Mouse (Mus musculus) stomach, embryonic 15.5 days (tissue): ENCODE measurements at regions not wholly inside any gene's neighbourhood (a gene's known extent, or its start where the extent isn't known, plus 50 kb on each side); places are given as distances from the start of the nearest gene placed in this dataset.
"Not testable (repeated sequence)": the region's sequence is repeated elsewhere in the genome, so short reads cannot be mapped to it uniquely, and the experiment has no call there.

ENCODE experiments used
- ATAC-seq: fragments of 200-750 bp; cut with Nextera tagmentation; 2 replicates; pipeline ENCODE4 v1.8.0; 2017; ENCODE audit warnings: low read depth, moderate number of reproducible peaks, moderate TSS enrichment; ENCODE audit not compliant: insufficient read depth, low FRiP score
- H3K27ac ChIP-seq: fragments of 300-500 bp; sonication (generic); 2 replicates; pipeline ENCODE4 v1.5.1; 2015; ENCODE audit warnings: mild to moderate bottlenecking, inconsistent platforms
- H3K27me3 ChIP-seq: fragments of 300-500 bp; sonication (generic); replicated peaks from 2 replicates; pipeline ENCODE4 v1.6.1; 2015; ENCODE audit warnings: inconsistent platforms
- H3K36me3 ChIP-seq: fragments of 300-500 bp; sonication (generic); 2 replicates; pipeline ENCODE4 v1.6.1; 2015; ENCODE audit warnings: inconsistent platforms
- H3K4me1 ChIP-seq: fragments of 300-500 bp; sonication (generic); 2 replicates; pipeline ENCODE4 v1.6.1; 2015; ENCODE audit warnings: inconsistent platforms
- H3K4me2 ChIP-seq: fragments of 300-500 bp; sonication (generic); 2 replicates; pipeline ENCODE4 v1.6.1; 2015; ENCODE audit warnings: mild to moderate bottlenecking, inconsistent platforms
- H3K4me3 ChIP-seq: fragments of 300-500 bp; sonication (generic); replicated peaks from 2 replicates; pipeline ENCODE4 v1.5.1; 2015; ENCODE audit warnings: inconsistent platforms
- H3K9ac ChIP-seq: fragments of 300-500 bp; sonication (generic); 2 replicates; pipeline ENCODE4 v1.6.1; 2015; ENCODE audit warnings: inconsistent platforms
- H3K9me3 ChIP-seq: fragments of 300-500 bp; sonication (generic); 2 replicates; pipeline ENCODE4 v1.6.1; 2016; ENCODE audit warnings: inconsistent platforms
- WGBS: fragments of 180-500 bp; shearing (Covaris S2); methylation state at CpG from one replicate; pipeline ENCODE4 v1.1.7; 2015; 5-methylcytosine and 5-hydroxymethylcytosine counted together

GRCm38 (mm10) chr12:20802027-20802426, 188.2 kb upstream of the Asap2 start:
- not testable (repeated sequence) for H3K4me2 ChIP-seq, H3K27me3 ChIP-seq, H3K36me3 ChIP-seq, ATAC-seq, H3K9me3 ChIP-seq, H3K27ac ChIP-seq, H3K4me3 ChIP-seq, H3K4me1 ChIP-seq, H3K9ac ChIP-seq
- WGBS, result 64% methylated on average over 4 of the region's 4 CpGs

GRCm38 (mm10) chr12:20805466-20805865, 184.8 kb upstream of the Asap2 start:
- WGBS, result 87% methylated on average over 5 of the region's 5 CpGs
- not testable (repeated sequence) for H3K4me1 ChIP-seq, H3K27me3 ChIP-seq, H3K9ac ChIP-seq, H3K27ac ChIP-seq, H3K36me3 ChIP-seq, H3K9me3 ChIP-seq, ATAC-seq, H3K4me2 ChIP-seq, H3K4me3 ChIP-seq

GRCm38 (mm10) chr12:20806681-20807080, 183.6 kb upstream of the Asap2 start:
- Histone ChIP-seq H3K27me3 (no peaks in the 10 kb centered on the region), H3K4me2 (no peak overlapping the region), H3K9me3 (no peaks in the 10 kb centered on the region), H3K4me1 (no peaks in the 10 kb centered on the region), H3K36me3 (no peaks in the 10 kb centered on the region), H3K4me3 (no peak overlapping the region), H3K9ac (no peak overlapping the region), H3K27ac (no peak overlapping the region)
- 81% methylated on average over 2 of the region's 2 CpGs for WGBS
- ATAC-seq, result no peak

GRCm38 (mm10) chr12:20813836-20814235, 176.4 kb upstream of the Asap2 start:
- not testable (repeated sequence) for H3K27ac ChIP-seq, ATAC-seq, H3K27me3 ChIP-seq, H3K9ac ChIP-seq, H3K4me3 ChIP-seq, H3K4me1 ChIP-seq, H3K36me3 ChIP-seq, H3K4me2 ChIP-seq, H3K9me3 ChIP-seq
- WGBS, result 76% methylated on average over 6 of the region's 6 CpGs

GRCm38 (mm10) chr12:20815121-20815520, 175.1 kb upstream of the Asap2 start:
- ATAC-seq, result peak; percentile 31; the same call in 1 of the 2 replicates
- Histone ChIP-seq H3K4me3 (peak overlapping the region; percentile 43), H3K4me2 (peak overlapping the region; percentile 42)
- H3K4me1 ChIP-seq, H3K9ac ChIP-seq, H3K27ac ChIP-seq, H3K36me3 ChIP-seq, H3K9me3 ChIP-seq, H3K27me3 ChIP-seq: not testable (repeated sequence)
- WGBS, result 25% methylated on average over 40 of the region's 40 CpGs

- H3K4me2 ChIP-seq, result peak overlapping the region; percentile 42
- ATAC-seq, result peak; percentile 96
- 11% methylated on average over 36 of the region's 38 CpGs for WGBS
- H3K9ac ChIP-seq, result no peak overlapping the region
- H3K4me3 ChIP-seq, result peak overlapping the region; percentile 43
- no peaks in the 10 kb centered on the region for H3K9me3 ChIP-seq
- no peaks in the 10 kb centered on the region for H3K27me3 ChIP-seq
- no peaks in the 10 kb centered on the region for H3K4me1 ChIP-seq
- no peaks in the 10 kb centered on the region for H3K36me3 ChIP-seq
- H3K27ac ChIP-seq, result no peak overlapping the region
These were observed 174.7 kb upstream of the Asap2 start for GRCm38 (mm10) chr12:20815599-20815998.

- H3K9me3 ChIP-seq, H3K4me1 ChIP-seq, H3K4me3 ChIP-seq, H3K9ac ChIP-seq, H3K36me3 ChIP-seq, H3K27me3 ChIP-seq, H3K4me2 ChIP-seq, H3K27ac ChIP-seq, ATAC-seq: not testable (repeated sequence)
- WGBS, result 71% methylated on average over 4 of the region's 4 CpGs
These were observed 146.5 kb upstream of the Asap2 start for GRCm38 (mm10) chr12:20843661-20844320.

- Histone ChIP-seq H3K4me2 (peak overlapping the region; percentile 37), H3K4me3 (peak overlapping the region; percentile 10; the same call in 1 of the 2 replicates)
- H3K27me3 ChIP-seq, H3K4me1 ChIP-seq, H3K9me3 ChIP-seq, H3K27ac ChIP-seq, H3K9ac ChIP-seq, ATAC-seq, H3K36me3 ChIP-seq: not testable (repeated sequence)
- 44% methylated on average over 7 of the region's 7 CpGs for WGBS
These were observed 145.4 kb upstream of the Asap2 start for GRCm38 (mm10) chr12:20844873-20845272.

GRCm38 (mm10) chr12:20845297-20845696, 145.0 kb upstream of the Asap2 start:
- 52% methylated on average over 17 of the region's 17 CpGs for WGBS
- no peaks in the 10 kb centered on the region for H3K27me3 ChIP-seq
- H3K27ac ChIP-seq, result no peak overlapping the region
- no peaks in the 10 kb centered on the region for H3K9me3 ChIP-seq
- ATAC-seq, result no peak
- H3K4me3 ChIP-seq, result peak overlapping the region; percentile 10; the same call in 1 of the 2 replicates
- H3K9ac ChIP-seq, result no peak overlapping the region
- H3K4me2 ChIP-seq, result peak overlapping the region; percentile 37
- no peaks in the 10 kb centered on the region for H3K4me1 ChIP-seq
- no peaks in the 10 kb centered on the region for H3K36me3 ChIP-seq

GRCm38 (mm10) chr12:20884104-20884503, 106.2 kb upstream of the Asap2 start:
- not testable (repeated sequence) for ATAC-seq, H3K4me1 ChIP-seq, H3K27ac ChIP-seq, H3K27me3 ChIP-seq, H3K4me3 ChIP-seq, H3K36me3 ChIP-seq, H3K9ac ChIP-seq, H3K9me3 ChIP-seq, H3K4me2 ChIP-seq
- 66% methylated on average over 6 of the region's 6 CpGs for WGBS

GRCm38 (mm10) chr12:20920653-20921397, 69.4 kb upstream of the Asap2 start:
- H3K4me1 ChIP-seq, H3K36me3 ChIP-seq, H3K9me3 ChIP-seq, H3K27me3 ChIP-seq: not testable (repeated sequence)
- Histone ChIP-seq H3K9ac (peak overlapping the region; percentile 83), H3K27ac (peak overlapping the region; percentile 96), H3K4me3 (peak overlapping the region; percentile 81), H3K4me2 (peak overlapping the region; percentile 48)
- peak; percentile 100 for ATAC-seq
- under 1% methylated on average over 87 of the region's 87 CpGs for WGBS

GRCm38 (mm10) chr12:20921398-20922023, 68.7 kb upstream of the Asap2 start:
- H3K9me3 ChIP-seq, H3K27ac ChIP-seq, ATAC-seq, H3K4me1 ChIP-seq, H3K27me3 ChIP-seq, H3K36me3 ChIP-seq, H3K9ac ChIP-seq: not testable (repeated sequence)
- H3K4me3 ChIP-seq, result peak overlapping the region; percentile 81
- WGBS, result 12% methylated on average over 15 of the region's 15 CpGs
- H3K4me2 ChIP-seq, result peak overlapping the region; percentile 37
